Mouse (Mus musculus) embryo, embryonic 11.5 days (tissue): ENCODE data around the gene Tgfb1i1.
A peak's percentile ranks its signal among the peaks of the same experiment; 100 is the strongest.

Experiments
- DNase-seq: peaks from one replicate; pipeline ENCODE4 v3.0.0-alpha.2; 2012; ENCODE audit warnings: low read depth, low spot score

Tgfb1i1 gene

GRCm38 (mm10) chr7:128244410-128245025 lies 2.1 kb upstream of the Tgfb1i1 start:
- no peak for DNase-seq

GRCm38 (mm10) chr7:128245547-128245946 lies 1.1 kb upstream of the Tgfb1i1 start:
- no peak for DNase-seq

- peak; percentile 79 for DNase-seq
These were observed 831 bp downstream of the Tgfb1i1 start for GRCm38 (mm10) chr7:128247443-128247842.

- no peak for DNase-seq
These were observed 1.8 kb downstream of the Tgfb1i1 start for GRCm38 (mm10) chr7:128248081-128249042.

- DNase-seq = no peak
These were observed 3.4 kb downstream of the Tgfb1i1 start for GRCm38 (mm10) chr7:128249998-128250397.

- DNase-seq = no peak
These were observed 5.3 kb downstream of the Tgfb1i1 start for GRCm38 (mm10) chr7:128251946-128252345.

GRCm38 (mm10) chr7:128252609-128253008 lies 6.0 kb downstream of the Tgfb1i1 start:
- DNase-seq = peak; percentile 44

- DNase-seq = no peak
These were observed 8.4 kb downstream of the Tgfb1i1 start for GRCm38 (mm10) chr7:128254978-128255377.

GRCm38 (mm10) chr7:128255757-128256156 lies 9.1 kb downstream of the Tgfb1i1 start:
- no peak for DNase-seq

- DNase-seq = no peak
These were observed 10.2 kb downstream of the Tgfb1i1 start for GRCm38 (mm10) chr7:128256783-128257334.

- DNase-seq = no peak
These were observed 18.8 kb downstream of the Tgfb1i1 start, which contains the start of gene Slc5a2 for GRCm38 (mm10) chr7:128265411-128265810. Slc5a2 (plus strand) TSS chr7:128265657.

- DNase-seq = no peak
These were observed 19.4 kb downstream of the Tgfb1i1 start for GRCm38 (mm10) chr7:128266056-128266455.

GRCm38 (mm10) chr7:128267391-128267790 lies 20.8 kb downstream of the Tgfb1i1 start:
- no peak for DNase-seq

GRCm38 (mm10) chr7:128267813-128268212 lies 21.2 kb downstream of the Tgfb1i1 start:
- no peak for DNase-seq

GRCm38 (mm10) chr7:128270431-128270850 lies 23.8 kb downstream of the Tgfb1i1 start:
- DNase-seq = no peak

GRCm38 (mm10) chr7:128271496-128271895 lies 24.9 kb downstream of the Tgfb1i1 start:
- no peak for DNase-seq

GRCm38 (mm10) chr7:128276051-128276450 lies 29.4 kb downstream of the Tgfb1i1 start:
- no peak for DNase-seq

- no peak for DNase-seq
These were observed 33.1 kb downstream of the Tgfb1i1 start for GRCm38 (mm10) chr7:128279750-128280149.

- DNase-seq = no peak
These were observed 35.2 kb downstream of the Tgfb1i1 start for GRCm38 (mm10) chr7:128281765-128282164.

GRCm38 (mm10) chr7:128282532-128283244 lies 36.1 kb downstream of the Tgfb1i1 start:
- no peak for DNase-seq

GRCm38 (mm10) chr7:128284047-128284446 lies 37.4 kb downstream of the Tgfb1i1 start:
- DNase-seq = no peak

GRCm38 (mm10) chr7:128285060-128285459 lies 38.4 kb downstream of the Tgfb1i1 start:
- no peak for DNase-seq
